Mouse (Mus musculus) ES-E14 (cell line): ENCODE data around the gene Lypd9.

Experiments
- HCFC1 ChIP-seq: IDR thresholded peaks from 2 replicates; pipeline ENCODE4 v1.6.1; 2012; ENCODE audit warnings: low read length, inconsistent platforms, borderline replicate concordance; ENCODE audit not compliant: insufficient read depth
- MAFK ChIP-seq: IDR thresholded peaks from 2 replicates; pipeline ENCODE4 v1.6.1; 2014; ENCODE audit warnings: mild to moderate bottlenecking, low read depth, low read length, inconsistent platforms; ENCODE audit not compliant: insufficient read depth
- ZNF384 ChIP-seq: IDR thresholded peaks from 2 replicates; pipeline ENCODE4 v1.6.1; 2012; ENCODE audit warnings: low read depth, low read length, inconsistent platforms

DNA sequence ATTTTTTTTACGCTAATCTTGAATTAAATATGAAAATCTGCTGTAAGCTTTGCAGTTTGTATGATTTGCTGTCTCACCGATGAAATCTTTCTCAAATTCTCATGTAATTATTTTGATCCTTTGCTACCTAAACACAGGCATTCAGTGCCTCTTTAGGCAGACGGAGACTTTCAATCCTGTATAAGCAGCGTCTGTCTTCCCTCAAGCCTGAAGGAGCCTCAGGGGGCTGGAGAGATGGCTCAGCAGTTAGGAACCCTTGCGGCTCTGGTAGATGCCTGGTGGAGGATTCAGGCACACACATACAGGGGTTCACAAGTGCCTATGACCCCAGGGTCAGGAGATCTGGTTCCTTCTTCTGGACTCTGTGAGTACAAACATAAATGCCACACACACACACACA, 52.1 kb downstream of the Lypd9 start:
- TF ChIP-seq MAFK (no peak), ZNF384 (no peak), HCFC1 (no peak)
